Mouse (Mus musculus) spleen, adult 2 months (tissue): ENCODE measurements around the gene Tiam1. TPM values are rescaled to one million over a fixed set of nuclear protein-coding genes. Genes with fewer than 3 reads are reported as not detected.

Experiments
- DNase-seq, 2 experiments: peaks; one replicate each; pipeline versions ENCODE4 v3.0.0 to v3.0.0-alpha.2; 2012 to 2021; ENCODE audit warnings: low spot score in 2 of 2, low read depth in 1 of 2
- H3K27ac ChIP-seq: fragments of 200-500 bp; 2 replicates; pipeline ENCODE4 v1.5.1; 2012; ENCODE audit warnings: low read length, inconsistent platforms; ENCODE audit not compliant: insufficient read depth
- H3K27me3 ChIP-seq: fragments of 200-500 bp; 2 replicates; pipeline ENCODE4 v1.6.1; 2012; ENCODE audit warnings: mild to moderate bottlenecking, moderate library complexity, low read length, inconsistent platforms; ENCODE audit not compliant: control insufficient read depth, insufficient read depth
- H3K36me3 ChIP-seq: fragments of 200-500 bp; 2 replicates; pipeline ENCODE4 v1.6.1; 2012; ENCODE audit warnings: mild to moderate bottlenecking, low read length, inconsistent platforms; ENCODE audit not compliant: control insufficient read depth, insufficient read depth
- H3K4me1 ChIP-seq: fragments of 200-500 bp; 2 replicates; pipeline ENCODE4 v1.6.1; 2011; ENCODE audit warnings: inconsistent platforms; ENCODE audit not compliant: control insufficient read depth, insufficient read depth, insufficient read length
- H3K4me3 ChIP-seq: fragments of 200-500 bp; 2 replicates; pipeline ENCODE4 v1.5.1; 2011; ENCODE audit warnings: mild to moderate bottlenecking, inconsistent platforms; ENCODE audit not compliant: insufficient read depth, insufficient read length; ENCODE audit errors: extremely low read depth
- CTCF ChIP-seq: fragments of 200-500 bp; IDR thresholded peaks from 2 replicates; pipeline ENCODE4 v1.5.1; 2011; ENCODE audit warnings: mild to moderate bottlenecking, inconsistent platforms; ENCODE audit not compliant: insufficient read depth, insufficient read length, insufficient replicate concordance; ENCODE audit errors: extremely low read depth
- POLR2A ChIP-seq: fragments of 200-500 bp; IDR thresholded peaks from 2 replicates; pipeline ENCODE4 v1.6.1; 2011; ENCODE audit warnings: low read depth, low read length, inconsistent platforms
- WGBS: fragments of 180-500 bp; shearing (Covaris S2); methylation state at CpG from one replicate; pipeline ENCODE4 v1.1.7; 2018; 5-methylcytosine and 5-hydroxymethylcytosine counted together
- polyA plus RNA-seq: library from polyadenylated mRNA; depleted of rRNA; stranded (reverse); fragments of >200 nt; gene quantifications from 2 replicates; pipeline ENCODE4 v1.2.3, GENCODE M21; 2012; rRNA removed

The Tiam1 gene
- polyA plus RNA-seq: 4.1 and 4.3 TPM in 2 replicates

- Histone ChIP-seq H3K27ac (no peak within 1 kb of the TSS), H3K36me3 (no peaks in the 10 kb centered on the region), H3K27me3 (peaks cover 9% of the 10 kb centered on the region), H3K4me1 (peaks cover 5% of the 10 kb centered on the region), H3K4me3 (peak within 1 kb of the TSS; percentile 70)
- peak; percentile 91 to 93 for DNase-seq
- TF ChIP-seq POLR2A (no peak), CTCF (peak; percentile 12; the same call in 1 of the 2 replicates)
- WGBS: under 1% methylated on average over 64 of the region's 64 CpGs
These were observed at the start of gene Tiam1 for GRCm38 (mm10) chr16:90143760-90144516. Gene Tiam1 (minus strand): TSS chr16:90143769.

GRCm38 (mm10) chr16:90191289-90191688 lies 47.7 kb upstream of the Tiam1 start:
- Histone ChIP-seq H3K4me3 (no peak overlapping the region), H3K4me1 (no peaks in the 10 kb centered on the region), H3K27ac (no peak overlapping the region), H3K36me3 (no peaks in the 10 kb centered on the region), H3K27me3 (no peaks in the 10 kb centered on the region)
- WGBS: 84% methylated on average over 6 of the region's 6 CpGs
- no peak for DNase-seq
- TF ChIP-seq CTCF (no peak), POLR2A (no peak)

- WGBS: 12% methylated on average over 13 of the region's 13 CpGs
- Histone ChIP-seq H3K36me3 (no peaks in the 10 kb centered on the region), H3K27ac (no peak overlapping the region), H3K27me3 (no peaks in the 10 kb centered on the region), H3K4me1 (no peaks in the 10 kb centered on the region), H3K4me3 (no peak overlapping the region)
- no peak for TF ChIP-seq POLR2A
- TF ChIP-seq CTCF: no peak
- no peak for DNase-seq
These were observed 43.9 kb upstream of the Tiam1 start for GRCm38 (mm10) chr16:90187453-90187852.

- 51% methylated on average over 8 of the region's 8 CpGs for WGBS
- peak; percentile 17 to 67 for DNase-seq
- Histone ChIP-seq H3K27ac (no peak overlapping the region), H3K4me1 (no peaks in the 10 kb centered on the region), H3K4me3 (no peak overlapping the region), H3K36me3 (no peaks in the 10 kb centered on the region), H3K27me3 (no peaks in the 10 kb centered on the region)
- TF ChIP-seq POLR2A (no peak), CTCF (peak; percentile 83; the same call in 1 of the 2 replicates)
These were observed 42.5 kb upstream of the Tiam1 start for GRCm38 (mm10) chr16:90185928-90186588.

- no peak overlapping the region for H3K4me3 ChIP-seq
- DNase-seq: no peak
- H3K4me1 ChIP-seq: no peaks in the 10 kb centered on the region
- H3K36me3 ChIP-seq: no peaks in the 10 kb centered on the region
- H3K27me3 ChIP-seq: no peaks in the 10 kb centered on the region
- WGBS: 95% methylated on average over 6 of the region's 6 CpGs
- H3K27ac ChIP-seq: no peak overlapping the region
- TF ChIP-seq POLR2A (no peak), CTCF (no peak)
These were observed 40.6 kb upstream of the Tiam1 start for GRCm38 (mm10) chr16:90184135-90184534.

GRCm38 (mm10) chr16:90181673-90182072 lies 38.1 kb upstream of the Tiam1 start:
- no peaks in the 10 kb centered on the region for H3K27me3 ChIP-seq
- TF ChIP-seq POLR2A (no peak), CTCF (no peak)
- 88% methylated on average over 8 of the region's 8 CpGs for WGBS
- no peaks in the 10 kb centered on the region for H3K36me3 ChIP-seq
- H3K27ac ChIP-seq: no peak overlapping the region
- H3K4me3 ChIP-seq: no peak overlapping the region
- no peaks in the 10 kb centered on the region for H3K4me1 ChIP-seq
- no peak for DNase-seq
